Mouse (Mus musculus): ENCODE data around the gene Fkbp8. TPM values are rescaled to one million over a fixed set of nuclear protein-coding genes. Genes with fewer than 3 reads are reported as not detected.

Fkbp8 gene
- polyA plus RNA-seq, 1 experiment: 320 TPM

- WGBS: 8% methylated on average over 28 of the region's 28 CpGs
- TF ChIP-seq POLR2A (IDR thresholded peaks at IDR 0.05; ENCODE audit: low read depth, low read length): no peak
- no peak for DNase-seq
- Histone ChIP-seq H3K4me3 (ENCODE audit: insufficient read depth, low read depth, low read length) (no peak overlapping the region), H3K27me3 (replicated peaks; ENCODE audit: control insufficient read depth, insufficient read depth, low read length) (peaks cover 10% of the 10 kb centered on the region; the same call in 1 of the 2 replicates), H3K36me3 (ENCODE audit: control insufficient read depth, insufficient read depth, low read length) (no peaks in the 10 kb centered on the region), H3K27ac (ENCODE audit: insufficient read depth, low read depth, low read length) (no peak overlapping the region), H3K4me1 (ENCODE audit: control insufficient read depth, insufficient read depth, low read length) (no peaks in the 10 kb centered on the region)
These were observed 33.0 kb upstream of the Fkbp8 start for GRCm38 (mm10) chr8:70494416-70494945.

GRCm38 (mm10) chr8:70495001-70495770 is 32.3 kb upstream of the Fkbp8 start:
- TF ChIP-seq CTCF (conservative IDR thresholded peaks at IDR 0.05; ENCODE audit: insufficient read depth, insufficient read length, low read depth, low read length) (no peak), POLR2A (IDR thresholded peaks at IDR 0.05; ENCODE audit: low read depth, low read length) (no peak)
- Histone ChIP-seq H3K4me1 (ENCODE audit: control insufficient read depth, insufficient read depth, low read length) (no peaks in the 10 kb centered on the region), H3K27me3 (replicated peaks; ENCODE audit: control insufficient read depth, insufficient read depth, low read length) (peaks cover 9% of the 10 kb centered on the region; the same call in 1 of the 2 replicates), H3K27ac (ENCODE audit: insufficient read depth, low read depth, low read length) (no peak overlapping the region), H3K36me3 (ENCODE audit: control insufficient read depth, insufficient read depth, low read length) (no peaks in the 10 kb centered on the region), H3K4me3 (ENCODE audit: insufficient read depth, low read depth, low read length) (no peak overlapping the region)
- 18% methylated on average over 21 of the region's 21 CpGs for WGBS
- no peak for DNase-seq

- H3K4me3 ChIP-seq (ENCODE audit: insufficient read depth, low read depth, low read length): no peak overlapping the region
- H3K27ac ChIP-seq (ENCODE audit: insufficient read depth, low read depth, low read length): no peak overlapping the region
- WGBS: 25% methylated on average over 12 of the region's 12 CpGs
- H3K4me1 ChIP-seq (ENCODE audit: control insufficient read depth, insufficient read depth, low read length): no peaks in the 10 kb centered on the region
- H3K27me3 ChIP-seq (replicated peaks; ENCODE audit: control insufficient read depth, insufficient read depth, low read length): peaks cover 9% of the 10 kb centered on the region; the same call in 1 of the 2 replicates
- TF ChIP-seq POLR2A (IDR thresholded peaks at IDR 0.05; ENCODE audit: low read depth, low read length): no peak
- no peak for TF ChIP-seq CTCF (conservative IDR thresholded peaks at IDR 0.05; ENCODE audit: insufficient read depth, insufficient read length, low read depth, low read length)
- no peak for DNase-seq
- no peaks in the 10 kb centered on the region for H3K36me3 ChIP-seq (ENCODE audit: control insufficient read depth, insufficient read depth, low read length)
These were observed 31.8 kb upstream of the Fkbp8 start for GRCm38 (mm10) chr8:70495771-70496062.

- H3K27me3 ChIP-seq (replicated peaks; ENCODE audit: control insufficient read depth, insufficient read depth, low read length): no peaks in the 10 kb centered on the region
- H3K27ac ChIP-seq (ENCODE audit: insufficient read depth, low read depth, low read length): no peak overlapping the region
- peak; percentile 51 for DNase-seq
- H3K4me3 ChIP-seq (ENCODE audit: insufficient read depth, low read depth, low read length): no peak overlapping the region
- H3K4me1 ChIP-seq (ENCODE audit: control insufficient read depth, insufficient read depth, low read length): peaks cover 5% of the 10 kb centered on the region; the same call in 1 of the 2 replicates
- 13% methylated on average over 39 of the region's 39 CpGs for WGBS
- TF ChIP-seq CTCF (conservative IDR thresholded peaks at IDR 0.05; ENCODE audit: insufficient read depth, insufficient read length, low read depth, low read length): no peak
- no peak for TF ChIP-seq POLR2A (IDR thresholded peaks at IDR 0.05; ENCODE audit: low read depth, low read length)
- no peaks in the 10 kb centered on the region for H3K36me3 ChIP-seq (ENCODE audit: control insufficient read depth, insufficient read depth, low read length)
These were observed 26.9 kb upstream of the Fkbp8 start for GRCm38 (mm10) chr8:70500386-70501301.

GRCm38 (mm10) chr8:70501820-70502529 is 25.5 kb upstream of the Fkbp8 start:
- no peaks in the 10 kb centered on the region for H3K27me3 ChIP-seq (replicated peaks; ENCODE audit: control insufficient read depth, insufficient read depth, low read length)
- DNase-seq: no peak
- H3K4me3 ChIP-seq (ENCODE audit: insufficient read depth, low read depth, low read length): no peak overlapping the region
- WGBS: 32% methylated on average over 23 of the region's 23 CpGs
- TF ChIP-seq CTCF (conservative IDR thresholded peaks at IDR 0.05; ENCODE audit: insufficient read depth, insufficient read length, low read depth, low read length) (no peak), POLR2A (IDR thresholded peaks at IDR 0.05; ENCODE audit: low read depth, low read length) (no peak)
- peaks cover 10% of the 10 kb centered on the region; the same call in 1 of the 2 replicates for H3K4me1 ChIP-seq (ENCODE audit: control insufficient read depth, insufficient read depth, low read length)
- no peak overlapping the region for H3K27ac ChIP-seq (ENCODE audit: insufficient read depth, low read depth, low read length)
- H3K36me3 ChIP-seq (ENCODE audit: control insufficient read depth, insufficient read depth, low read length): no peaks in the 10 kb centered on the region

GRCm38 (mm10) chr8:70502540-70502939 is 25.0 kb upstream of the Fkbp8 start:
- Histone ChIP-seq H3K4me3 (ENCODE audit: insufficient read depth, low read depth, low read length) (no peak overlapping the region), H3K27ac (ENCODE audit: insufficient read depth, low read depth, low read length) (no peak overlapping the region), H3K4me1 (ENCODE audit: control insufficient read depth, insufficient read depth, low read length) (peaks cover 10% of the 10 kb centered on the region; the same call in 1 of the 2 replicates), H3K27me3 (replicated peaks; ENCODE audit: control insufficient read depth, insufficient read depth, low read length) (no peaks in the 10 kb centered on the region), H3K36me3 (ENCODE audit: control insufficient read depth, insufficient read depth, low read length) (no peaks in the 10 kb centered on the region; the same call in 1 of the 2 replicates)
- 61% methylated on average over 12 of the region's 12 CpGs for WGBS
- TF ChIP-seq CTCF (conservative IDR thresholded peaks at IDR 0.05; ENCODE audit: insufficient read depth, insufficient read length, low read depth, low read length) (no peak), POLR2A (IDR thresholded peaks at IDR 0.05; ENCODE audit: low read depth, low read length) (no peak)
- DNase-seq: no peak

Data from kidney, adult 2 months (tissue).